In the genomic region with DNA sequence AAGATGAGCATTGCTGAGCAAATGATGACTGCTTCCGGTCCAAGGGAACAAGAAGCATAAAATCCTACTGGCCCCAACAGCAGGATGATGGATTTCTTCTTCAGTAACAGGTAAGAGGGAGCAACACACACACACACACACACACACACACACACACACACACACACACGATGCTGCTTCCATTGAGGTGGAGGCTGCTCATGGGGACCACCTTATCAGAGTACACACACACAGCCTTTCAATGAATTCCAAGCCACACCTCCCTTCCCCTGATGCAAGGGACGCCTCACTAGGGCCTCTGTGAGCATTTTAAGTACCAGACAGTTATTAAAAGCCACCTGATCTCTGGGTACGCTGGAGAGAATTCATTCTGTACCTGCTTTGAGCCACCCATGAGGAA, we compare ENCODE assay signal across 30 mouse cellular contexts. TPM values are rescaled to one million over a fixed set of nuclear protein-coding genes. Genes with fewer than 3 reads are reported as not detected.
DNase-seq lines count a peak whose midpoint lies in the region; ATAC-seq lines count a peak whose summit lies in the region.
"Had no signal": no experiment of that assay in that cellular context is flagged by ENCODE, and none has a peak within 500 bp of the region (broad histone marks: within the 10 kb centered on the region; RNA-seq: fewer than 3 reads in every experiment).

No protein-coding gene starts in this region.

- H3K9ac ChIP-seq in forebrain, embryonic 16.5 days (replicated peaks; ENCODE audit: low read depth, low read length), result no peak overlapping the region
- H3K9ac ChIP-seq in heart, embryonic 16.5 days (ENCODE audit: low read length), result no peak overlapping the region
- no peak overlapping the region for H3K9ac ChIP-seq in liver, embryonic 11.5 days (ENCODE audit: low read depth, low read length)
- H3K9ac ChIP-seq in liver, embryonic 16.5 days (ENCODE audit: low read depth, low read length), result no peak overlapping the region
- H3K9ac ChIP-seq: forebrain, embryonic 13.5 days; hindbrain, embryonic 14.5 days; kidney, embryonic 15.5 days; lung, embryonic 14.5 days; midbrain, embryonic 15.5 days; neural tube, embryonic 12.5 days had no signal

- no peaks in the 10 kb centered on the region for H3K9me3 ChIP-seq in forebrain, embryonic 10.5 days
- no peaks in the 10 kb centered on the region for H3K9me3 ChIP-seq in forebrain, embryonic 16.5 days (ENCODE audit: control insufficient read depth, low read length)
- no peaks in the 10 kb centered on the region for H3K9me3 ChIP-seq in heart, embryonic 16.5 days (replicated peaks; ENCODE audit: control insufficient read depth, low read length)
- H3K9me3 ChIP-seq in liver, embryonic 11.5 days (ENCODE audit: control insufficient read depth, low read length), result no peaks in the 10 kb centered on the region
- H3K9me3 ChIP-seq in liver, embryonic 16.5 days (replicated peaks; ENCODE audit: control insufficient read depth, low read length), result no peaks in the 10 kb centered on the region
- H3K9me3 ChIP-seq: forebrain, embryonic 13.5 days; kidney, embryonic 15.5 days; midbrain, embryonic 15.5 days; neural tube, embryonic 12.5 days had no signal

- peaks cover 73% of the 10 kb centered on the region for H3K27me3 ChIP-seq in forebrain, embryonic 10.5 days (ENCODE audit: poor library complexity, severe bottlenecking)
- H3K27me3 ChIP-seq in forebrain, embryonic 16.5 days (replicated peaks; ENCODE audit: control insufficient read depth, insufficient read depth, low read length), result no peaks in the 10 kb centered on the region
- 0 out of 2 replicates have a peak, but pooled peaks cover 3% of the 10 kb centered on the region for H3K27me3 ChIP-seq in heart, embryonic 16.5 days (ENCODE audit: control insufficient read depth, insufficient read depth, low read length)
- peaks cover 10% of the 10 kb centered on the region for H3K27me3 ChIP-seq in liver, embryonic 11.5 days (replicated peaks; ENCODE audit: control insufficient read depth, insufficient read depth, low read length)
- H3K27me3 ChIP-seq in liver, embryonic 16.5 days (ENCODE audit: control insufficient read depth, insufficient read depth, low read depth, low read length), result no peaks in the 10 kb centered on the region
- H3K27me3 ChIP-seq: CH12.LX; midbrain, embryonic 15.5 days had no signal

- H3K4me1 ChIP-seq in forebrain, embryonic 10.5 days, result peaks cover 100% of the 10 kb centered on the region
- peaks cover 74% of the 10 kb centered on the region for H3K4me1 ChIP-seq in forebrain, embryonic 16.5 days (replicated peaks; ENCODE audit: control insufficient read depth, insufficient read depth, low read length)
- peaks cover 47% of the 10 kb centered on the region for H3K4me1 ChIP-seq in heart, embryonic 16.5 days (ENCODE audit: control insufficient read depth, insufficient read depth, low read length)
- peaks cover 4% of the 10 kb centered on the region for H3K4me1 ChIP-seq in liver, embryonic 11.5 days (replicated peaks; ENCODE audit: control insufficient read depth, insufficient read depth, low read length)
- H3K4me1 ChIP-seq in liver, embryonic 16.5 days (ENCODE audit: control insufficient read depth, low read depth, low read length), result peaks cover 12% of the 10 kb centered on the region

- H3K36me3 ChIP-seq in forebrain, embryonic 10.5 days (replicated peaks), result no peaks in the 10 kb centered on the region
- no peaks in the 10 kb centered on the region for H3K36me3 ChIP-seq in forebrain, embryonic 16.5 days (ENCODE audit: control insufficient read depth, insufficient read depth)
- H3K36me3 ChIP-seq in heart, embryonic 16.5 days (ENCODE audit: control insufficient read depth, insufficient read depth), result no peaks in the 10 kb centered on the region
- H3K36me3 ChIP-seq in liver, embryonic 11.5 days (ENCODE audit: control insufficient read depth, insufficient read depth, low read length), result no peaks in the 10 kb centered on the region
- H3K36me3 ChIP-seq in liver, embryonic 16.5 days (ENCODE audit: control insufficient read depth, insufficient read depth), result no peaks in the 10 kb centered on the region
- H3K36me3 ChIP-seq: kidney, embryonic 15.5 days; midbrain, embryonic 15.5 days; neural tube, embryonic 12.5 days had no signal

- H3K4me3 ChIP-seq in forebrain, embryonic 10.5 days, result no peak overlapping the region
- no peak overlapping the region for H3K4me3 ChIP-seq in forebrain, embryonic 16.5 days (replicated peaks; ENCODE audit: low read length)
- H3K4me3 ChIP-seq in heart, embryonic 16.5 days (ENCODE audit: low read length), result no peak overlapping the region
- no peak overlapping the region for H3K4me3 ChIP-seq in liver, embryonic 11.5 days (ENCODE audit: low read depth, low read length)
- no peak overlapping the region for H3K4me3 ChIP-seq in liver, embryonic 16.5 days (ENCODE audit: low read depth, low read length)
- H3K4me3 ChIP-seq: erythroblast, embryonic 14.5 days; forebrain, embryonic 13.5 days; heart, adult 2 months; kidney, embryonic 15.5 days; layer of hippocampus, adult 2 months; midbrain, embryonic 15.5 days; neural tube, embryonic 12.5 days had no signal

- H3K4me2 ChIP-seq in forebrain, embryonic 16.5 days (ENCODE audit: low read length), result no peak overlapping the region
- H3K4me2 ChIP-seq in heart, embryonic 16.5 days (ENCODE audit: low read depth, low read length), result no peak overlapping the region
- no peak overlapping the region for H3K4me2 ChIP-seq in liver, embryonic 11.5 days
- no peak overlapping the region; the same call in 1 of the 2 replicates for H3K4me2 ChIP-seq in liver, embryonic 16.5 days (ENCODE audit: low read depth, low read length)
- H3K4me2 ChIP-seq: forebrain, embryonic 13.5 days; hindbrain, embryonic 14.5 days; kidney, embryonic 15.5 days; lung, embryonic 14.5 days; midbrain, embryonic 15.5 days; neural tube, embryonic 12.5 days had no signal

- 72% methylated on average over 4 of the region's 4 CpGs for WGBS in forebrain, embryonic 10.5 days
- WGBS in forebrain, embryonic 16.5 days, result 48% methylated on average over 4 of the region's 4 CpGs
- WGBS in heart, embryonic 16.5 days, result 40% methylated on average over 4 of the region's 4 CpGs
- 56% methylated on average over 4 of the region's 4 CpGs for WGBS in liver, embryonic 11.5 days
- 26% methylated on average over 4 of the region's 4 CpGs for WGBS in liver, embryonic 16.5 days (ENCODE audit: insufficient replicate concordance)

- no peak for ATAC-seq in forebrain, embryonic 16.5 days
- ATAC-seq in heart, embryonic 16.5 days (replicated peaks; ENCODE audit: extremely low read depth, insufficient read depth, low FRiP score), result 0 out of 2 replicates have a peak, but pooled peaks have one; percentile 34
- ATAC-seq in liver, embryonic 11.5 days (replicated peaks; ENCODE audit: low FRiP score), result peak; percentile 57; the same call in 1 of the 2 replicates
- ATAC-seq in liver, embryonic 16.5 days (ENCODE audit: low read depth), result peak; percentile 80
- ATAC-seq: activated CD4-positive, CD25-positive, alpha-beta regulatory T cell, adult 4 months; forebrain, embryonic 13.5 days; inflammation-experienced regulatory T-cells, adult 6 months; midbrain, embryonic 15.5 days had no signal

- peak overlapping the region; percentile 88 for H3K27ac ChIP-seq in forebrain, embryonic 10.5 days
- H3K27ac ChIP-seq in forebrain, embryonic 16.5 days (ENCODE audit: low read length), result no peak overlapping the region
- 0 out of 2 replicates have a peak overlapping the region, but pooled peaks have one; percentile 3 for H3K27ac ChIP-seq in heart, embryonic 16.5 days (ENCODE audit: low read length)
- H3K27ac ChIP-seq in liver, embryonic 11.5 days (ENCODE audit: low read depth, low read length), result no peak overlapping the region
- no peak overlapping the region for H3K27ac ChIP-seq in liver, embryonic 16.5 days (ENCODE audit: low read length)
- H3K27ac ChIP-seq: heart, adult 2 months; hindbrain, embryonic 14.5 days; kidney, embryonic 15.5 days; midbrain, embryonic 15.5 days; neural tube, embryonic 12.5 days had no signal

- no peak for DNase-seq in forebrain, embryonic 10.5 days (ENCODE audit: extremely low spot score, low spot score)
- no peak for DNase-seq in heart, adult 11 months
- DNase-seq in liver, embryonic 11.5 days (ENCODE audit: low spot score), result no peak
- no peak for DNase-seq in neural tube, embryonic 10.5 days (ENCODE audit: extremely low spot score, low spot score)
- no peak for DNase-seq in kidney, adult 9 months
- DNase-seq: adrenal gland, adult 8-10 months; cerebellum, adult 11-12 months; cerebellum, postnatal 10 days; gastrocnemius, postnatal 25 days; heart, adult 2 months; kidney, adult 11 months; kidney, postnatal 25 days; left cerebral cortex, postnatal 4 days; lung, embryonic 14.5 days; lung, postnatal 14 days; right cerebral cortex, adult 18-20 months had no signal

RNA-seq across cellular contexts. Expression of a gene that starts 39.9 kb away (rescaled TPM):
- 40.1 and 43.1 TPM in 2 replicates for polyA plus RNA-seq in forebrain, embryonic 10.5 days (2016; fragmentation: Nextera tagmentation; extraction: Ambion mirVana)
- 29.8 and 35.0 TPM in 2 replicates for polyA plus RNA-seq in forebrain, embryonic 16.5 days (2015; fragmentation: Nextera tagmentation; extraction: Ambion mirVana)
- 18.2 and 21.9 TPM in 2 replicates for polyA plus RNA-seq in heart, embryonic 16.5 days (2015; fragmentation: Nextera tagmentation; extraction: Ambion mirVana)
- 7.0 and 7.2 TPM in 2 replicates for polyA plus RNA-seq in liver, embryonic 11.5 days (2014; fragmentation: Nextera tagmentation; extraction: Ambion mirVana)
- polyA plus RNA-seq in liver, embryonic 16.5 days (2015; fragmentation: Nextera tagmentation; extraction: Ambion mirVana), result 2.1 TPM in 2 replicates
- polyA plus RNA-seq: C2C12 had no signal

Comparison
In these comparisons a context has a peak if more than half of its experiments do, and no peak if none do; other contexts are left out.
1. H3K27ac ChIP-seq: peak in forebrain, embryonic 10.5 days (single experiment) and heart, embryonic 16.5 days (single experiment); none in forebrain, embryonic 16.5 days (single experiment), liver, embryonic 11.5 days (single experiment) and liver, embryonic 16.5 days (single experiment).